Mouse (Mus musculus) brain, adult 2 months (tissue): ENCODE data around the gene Nyap2.

Experiments used
- DNase-seq: peaks from one replicate; pipeline ENCODE4 v3.0.0; 2011; ENCODE audit warnings: low read depth, low spot score

Gene Nyap2

GRCm38 (mm10) chr1:81076831-81077664 lies at the start of gene Nyap2:
Gene Nyap2, plus strand, starts transcription at chr1:81076950.
- peak; percentile 95 for DNase-seq

DNA sequence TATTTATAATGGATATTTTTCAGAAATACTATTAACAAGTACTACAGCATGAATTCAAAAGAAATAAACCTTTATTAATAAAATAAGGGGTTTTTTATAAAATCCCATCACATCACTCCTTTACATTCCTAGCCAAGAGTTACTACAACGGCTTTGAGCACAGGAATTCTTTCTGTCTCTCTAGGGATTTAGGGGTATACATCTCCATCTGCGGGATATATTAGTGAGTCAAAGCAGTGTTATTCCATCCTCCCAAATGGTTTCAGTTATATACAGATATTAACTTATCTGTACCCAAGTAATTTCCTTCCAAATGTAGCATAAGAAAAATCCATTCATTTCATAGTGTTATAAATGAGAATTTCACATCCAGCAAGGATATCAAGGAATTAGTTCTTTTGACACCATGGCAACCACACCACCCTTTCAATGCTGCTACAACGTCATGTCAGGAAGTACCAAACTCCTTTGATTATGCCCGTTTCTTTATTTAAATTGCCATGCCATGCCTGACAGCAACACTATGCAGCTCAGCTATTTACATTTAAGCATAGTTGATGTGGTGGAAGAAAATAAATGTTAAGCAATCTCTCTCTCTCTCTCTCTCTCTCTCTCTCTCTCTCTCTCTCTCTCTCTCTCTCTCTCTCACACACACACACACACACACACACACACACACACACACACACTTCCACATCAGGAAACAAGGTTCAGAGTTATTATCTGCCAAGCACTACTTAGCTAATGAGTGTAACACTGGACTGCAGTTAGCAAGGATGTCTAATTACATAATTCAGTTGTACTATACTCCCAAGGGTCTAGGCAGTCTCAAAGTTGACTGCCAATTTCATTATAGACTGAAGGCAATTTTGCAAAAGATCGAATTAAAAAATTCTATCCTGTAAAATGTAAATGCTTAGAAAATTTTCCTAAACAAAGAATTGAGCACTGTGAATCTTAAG lies 33.6 kb upstream of the Nyap2 start:
- no peak for DNase-seq

DNA sequence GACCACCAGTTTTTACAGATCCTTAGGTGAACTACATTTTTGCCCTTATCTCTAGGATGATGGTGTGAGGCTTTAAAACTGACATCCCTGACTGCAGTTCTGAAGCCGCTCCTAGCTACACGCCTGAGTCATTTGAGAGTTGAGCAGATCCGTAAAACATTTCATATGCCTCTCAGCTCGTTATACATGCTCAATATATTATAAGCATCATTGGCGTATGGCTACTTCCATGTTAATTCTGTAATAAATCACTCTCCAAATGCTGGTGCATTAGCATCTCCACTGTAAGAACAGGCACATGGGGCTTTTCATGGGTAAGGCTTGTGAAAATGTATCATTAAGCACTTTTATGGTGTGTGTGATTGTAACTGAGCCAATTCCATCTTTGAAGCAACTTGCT lies 18.4 kb upstream of the Nyap2 start:
- no peak for DNase-seq

DNA sequence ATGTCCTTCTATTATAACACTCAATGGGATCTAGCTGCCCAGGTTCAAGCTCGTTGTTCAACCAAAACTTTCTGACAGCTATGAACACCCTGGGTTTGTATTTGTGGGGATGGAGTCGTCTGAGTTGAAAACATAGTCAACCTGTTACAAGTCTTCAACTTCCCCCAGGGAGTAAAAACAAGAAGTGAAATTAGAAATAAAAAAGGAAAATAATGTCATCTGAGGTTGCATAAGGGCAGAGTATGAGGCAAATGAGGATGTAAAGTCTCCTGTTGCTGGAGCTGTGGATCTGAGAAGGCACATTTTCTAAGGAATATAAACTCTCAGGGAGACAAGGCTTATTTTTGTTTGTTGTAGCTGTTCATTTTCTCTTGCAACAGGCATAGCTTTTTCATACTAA lies 17.9 kb upstream of the Nyap2 start:
- DNase-seq = no peak

DNA sequence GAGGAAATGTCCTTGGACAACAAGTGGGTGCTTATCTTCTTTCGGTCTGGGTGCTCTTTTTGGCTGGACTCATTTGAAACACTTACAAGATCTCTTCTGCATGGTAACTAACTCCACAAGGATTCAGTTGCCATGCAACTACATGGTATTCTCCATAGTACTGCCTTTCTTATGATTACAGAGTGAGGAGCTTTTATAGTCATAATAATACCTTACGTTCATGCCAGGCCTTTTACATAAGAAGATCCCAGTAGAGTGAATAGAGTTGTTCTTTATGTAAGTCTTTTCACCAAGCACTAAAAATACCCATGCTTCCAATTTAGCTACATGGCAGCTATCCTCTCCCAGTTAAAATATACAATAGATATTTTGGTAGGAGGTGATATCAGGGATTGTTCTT lies 13.9 kb upstream of the Nyap2 start:
- peak; percentile 62 for DNase-seq

DNA sequence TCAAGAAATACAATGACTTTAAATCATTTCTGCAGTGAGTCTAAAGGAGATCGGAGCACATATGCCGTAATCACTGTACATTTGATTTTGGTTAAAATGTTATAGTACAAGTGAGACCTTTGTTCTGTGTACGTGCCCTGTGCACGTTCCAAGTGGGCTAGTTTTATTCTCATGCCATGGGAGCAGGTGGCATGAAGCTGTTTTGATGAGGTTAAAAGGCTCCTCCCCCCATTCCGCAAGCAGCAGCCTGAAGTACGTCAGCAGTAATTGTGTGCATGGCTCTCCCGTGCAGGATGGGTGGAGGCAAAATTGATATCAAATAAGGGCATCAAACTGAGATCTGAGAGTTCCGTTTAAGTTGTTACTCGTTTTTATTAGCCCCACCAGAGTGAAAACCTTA lies 491 bp upstream of the Nyap2 start:
- DNase-seq = peak; percentile 92

DNA sequence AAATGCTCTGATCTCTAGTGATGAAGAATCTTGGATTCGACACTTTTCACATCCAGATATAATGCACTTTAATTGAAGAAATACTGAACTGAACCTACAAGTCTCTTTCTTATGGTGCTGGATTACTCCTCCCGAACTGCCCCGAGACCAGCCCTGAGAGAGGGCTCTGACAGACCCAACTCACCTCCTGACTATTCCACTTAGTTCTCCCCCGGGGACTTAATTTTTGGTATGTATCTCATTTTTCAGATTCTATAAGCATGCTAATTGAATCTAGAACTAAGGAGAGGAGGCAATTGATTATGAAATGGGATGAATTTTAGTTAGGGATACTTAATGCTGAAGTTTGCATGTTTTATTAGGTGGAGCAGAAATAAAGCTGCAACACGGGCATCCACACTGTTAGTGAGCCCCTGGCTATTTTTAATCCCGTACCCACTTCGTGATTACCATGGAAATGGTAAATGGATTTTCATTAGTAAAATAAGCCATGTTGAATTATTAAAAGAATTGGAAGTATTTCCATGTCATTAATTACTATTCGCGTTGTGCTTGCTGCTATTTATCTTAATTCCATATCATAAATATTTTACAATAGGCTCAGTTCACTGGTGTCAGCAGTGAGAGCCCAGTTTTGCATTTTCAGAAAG lies 1.0 kb downstream of the Nyap2 start:
- DNase-seq = peak; percentile 52

- no peak for DNase-seq
Observed at GRCm38 (mm10) chr1:81087485-81087884, 10.7 kb downstream of the Nyap2 start.

DNA sequence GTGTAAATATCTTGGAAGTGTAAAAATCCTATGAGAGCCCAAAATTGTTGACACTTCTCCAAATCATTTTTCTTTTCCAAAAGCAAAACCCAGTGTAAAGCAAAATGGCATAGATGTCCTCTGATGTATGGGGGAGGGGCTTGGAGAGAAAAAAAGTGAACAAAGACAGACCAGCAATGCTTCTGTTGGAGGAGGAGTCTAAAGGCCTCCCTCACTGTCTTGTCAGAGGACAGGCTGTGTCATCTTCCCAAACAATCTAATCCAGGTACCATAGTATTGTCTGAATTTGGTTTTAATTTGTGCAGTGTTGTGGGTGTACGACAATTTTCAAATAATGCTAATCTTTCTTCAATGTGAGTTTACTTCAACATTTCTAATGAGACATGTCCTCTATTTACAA lies 13.7 kb downstream of the Nyap2 start:
- DNase-seq = no peak

GRCm38 (mm10) chr1:81090979-81091378 lies 14.2 kb downstream of the Nyap2 start:
- no peak for DNase-seq

- DNase-seq = no peak
Observed at GRCm38 (mm10) chr1:81092056-81092455, 15.3 kb downstream of the Nyap2 start.

GRCm38 (mm10) chr1:81092886-81093285 lies 16.1 kb downstream of the Nyap2 start:
- no peak for DNase-seq

DNA sequence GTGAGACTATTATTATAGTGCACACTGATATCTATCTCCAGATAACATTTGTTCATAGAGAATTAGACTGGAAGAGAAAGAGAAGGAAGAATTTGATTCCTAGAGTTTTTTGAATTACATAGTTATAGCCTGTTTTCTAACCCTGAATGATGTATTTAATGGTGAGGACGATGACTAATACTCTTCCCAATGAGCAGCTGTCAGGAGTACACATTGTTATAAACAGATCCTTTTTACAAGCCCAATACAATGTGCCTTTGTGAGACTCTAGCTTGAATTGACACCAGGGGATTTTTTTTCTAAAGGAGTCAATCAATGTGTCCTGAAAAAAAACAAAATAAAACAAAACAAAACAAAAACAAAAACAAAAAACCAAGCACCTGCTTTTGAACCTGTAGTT lies 22.2 kb downstream of the Nyap2 start:
- peak; percentile 55 for DNase-seq

DNA sequence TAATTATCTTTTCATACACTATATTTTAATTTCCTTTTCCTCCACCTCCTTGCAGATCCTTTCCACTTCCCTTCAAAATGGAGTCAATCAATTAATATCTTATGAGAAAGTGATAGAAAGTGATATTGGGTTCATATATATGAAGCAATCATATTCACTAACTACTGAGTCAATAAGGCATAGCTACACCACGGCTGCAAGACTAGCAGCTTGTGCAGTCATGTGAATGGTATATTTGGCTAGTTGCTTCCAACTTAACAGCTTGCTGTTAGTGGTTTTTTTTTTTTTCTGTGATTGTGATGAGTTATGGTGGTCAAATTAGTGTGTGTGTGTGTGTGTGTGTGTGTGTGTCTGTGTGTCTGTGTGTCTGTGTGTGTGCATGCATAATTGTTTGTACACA lies 25.0 kb downstream of the Nyap2 start:
- no peak for DNase-seq

GRCm38 (mm10) chr1:81119732-81120131 lies 43.0 kb downstream of the Nyap2 start:
- peak; percentile 79 for DNase-seq

- DNase-seq = peak; percentile 72
Observed at GRCm38 (mm10) chr1:81132007-81132712, 55.4 kb downstream of the Nyap2 start.

DNA sequence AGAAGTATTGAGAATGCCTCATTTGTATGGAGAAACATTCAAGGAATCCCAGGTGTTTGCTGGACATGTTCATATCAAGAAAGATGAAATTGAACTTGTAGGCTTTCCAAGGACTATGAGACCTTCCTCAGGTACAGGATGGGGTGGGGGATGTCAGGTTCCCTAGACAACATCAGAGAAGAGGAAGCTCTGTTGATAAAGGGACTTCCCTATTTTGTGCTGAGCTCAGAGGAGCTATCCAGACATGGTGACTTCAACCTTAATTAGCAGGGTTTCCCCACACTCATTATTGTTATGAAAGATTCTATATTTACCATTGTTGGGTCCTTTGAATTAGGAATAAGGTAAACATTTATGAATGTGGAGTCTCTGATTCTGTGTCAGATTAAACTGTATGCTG lies 67.1 kb downstream of the Nyap2 start:
- no peak for DNase-seq

- peak; percentile 57 for DNase-seq
Observed at GRCm38 (mm10) chr1:81145576-81145975, 68.8 kb downstream of the Nyap2 start.

GRCm38 (mm10) chr1:81169245-81169644 lies 92.5 kb downstream of the Nyap2 start:
- DNase-seq = no peak

- DNase-seq = peak; percentile 73
Observed at GRCm38 (mm10) chr1:81172703-81173102, 96.0 kb downstream of the Nyap2 start.

- peak; percentile 60 for DNase-seq
Observed at GRCm38 (mm10) chr1:81173303-81173702, 96.6 kb downstream of the Nyap2 start.
